Comparison of ENCODE assay signal across 43 mouse cellular contexts in genomic region chr2:89132954-89133353, GRCm38 (mm10). TPM values are rescaled to one million over a fixed set of nuclear protein-coding genes. Genes with fewer than 3 reads are reported as not detected.
"Had no signal": no experiment of that assay in that cellular context is flagged by ENCODE, and none has a peak within 500 bp of the region (broad histone marks: within the 10 kb centered on the region; RNA-seq: fewer than 3 reads in every experiment).

Gene Olfr1222, minus strand, starts transcription at chr2:89133054.

- ATAC-seq: hindbrain, embryonic 16.5 days; hindbrain, postnatal 0 days; inflammation-experienced regulatory T-cells, adult 6 months; intestine, embryonic 15.5 days; intestine, embryonic 16.5 days; intestine, postnatal 0 days had no signal

- H3K9me3 ChIP-seq: heart, embryonic 12.5 days; heart, embryonic 13.5 days; heart, embryonic 15.5 days; hindbrain, embryonic 10.5 days; hindbrain, embryonic 12.5 days; hindbrain, embryonic 13.5 days; hindbrain, embryonic 15.5 days; intestine, embryonic 15.5 days; kidney, embryonic 15.5 days had no signal

- H3K4me1 ChIP-seq: heart, embryonic 12.5 days; heart, embryonic 13.5 days; heart, embryonic 15.5 days; hindbrain, embryonic 10.5 days; hindbrain, embryonic 12.5 days; hindbrain, embryonic 13.5 days; hindbrain, embryonic 15.5 days; intestine, embryonic 15.5 days; kidney, embryonic 15.5 days had no signal

- H3K36me3 ChIP-seq: heart, embryonic 12.5 days; heart, embryonic 13.5 days; heart, embryonic 15.5 days; hindbrain, embryonic 10.5 days; hindbrain, embryonic 12.5 days; hindbrain, embryonic 13.5 days; hindbrain, embryonic 15.5 days; intestine, embryonic 15.5 days; kidney, embryonic 15.5 days had no signal

- H3K4me2 ChIP-seq: heart, embryonic 11.5 days; heart, embryonic 12.5 days; heart, embryonic 13.5 days; heart, embryonic 15.5 days; hindbrain, embryonic 12.5 days; hindbrain, embryonic 13.5 days; hindbrain, embryonic 14.5 days; hindbrain, embryonic 15.5 days; intestine, embryonic 15.5 days; kidney, embryonic 15.5 days had no signal

- H3K4me3 ChIP-seq: heart, embryonic 12.5 days; heart, embryonic 13.5 days; heart, embryonic 15.5 days; hindbrain, embryonic 10.5 days; hindbrain, embryonic 12.5 days; hindbrain, embryonic 13.5 days; hindbrain, embryonic 15.5 days; intestine, embryonic 15.5 days; kidney, embryonic 15.5 days; layer of hippocampus, adult 2 months; left cerebral cortex, adult 2 months had no signal

- DNase-seq: heart, postnatal 10 days; heart, postnatal 14 days; heart, postnatal 36 days; heart, postnatal 4 days; kidney, adult 11 months; kidney, adult 18-20 months; kidney, adult 2 months; kidney, adult 8-10 months; kidney, adult 9 months; kidney, postnatal 10 days; kidney, postnatal 14 days; kidney, postnatal 25 days; kidney, postnatal 36 days; kidney, postnatal 4 days; layer of hippocampus, adult 9-11 months; layer of hippocampus, postnatal 36 days had no signal

- H3K9ac ChIP-seq: heart, embryonic 12.5 days; heart, embryonic 13.5 days; heart, embryonic 15.5 days; hindbrain, embryonic 12.5 days; hindbrain, embryonic 13.5 days; hindbrain, embryonic 14.5 days; hindbrain, embryonic 15.5 days; intestine, embryonic 15.5 days; kidney, embryonic 15.5 days had no signal

- H3K27me3 ChIP-seq: heart, embryonic 12.5 days; heart, embryonic 13.5 days; heart, embryonic 15.5 days; hindbrain, embryonic 12.5 days; hindbrain, embryonic 13.5 days; hindbrain, embryonic 15.5 days; intestine, embryonic 15.5 days; kidney, embryonic 15.5 days had no signal

- H3K27ac ChIP-seq: heart, embryonic 13.5 days; heart, embryonic 15.5 days; hindbrain, embryonic 10.5 days; hindbrain, embryonic 12.5 days; hindbrain, embryonic 13.5 days; hindbrain, embryonic 14.5 days; hindbrain, embryonic 15.5 days; hindbrain, postnatal 0 days; intestine, embryonic 15.5 days; kidney, embryonic 15.5 days; kidney, postnatal 0 days; layer of hippocampus, adult 2 months; left cerebral cortex, adult 2 months had no signal

RNA-seq across cellular contexts. Expression of gene Olfr1222, which starts in this region (rescaled TPM):
- polyA plus RNA-seq: heart, embryonic 11.5 days; heart, embryonic 12.5 days; heart, embryonic 13.5 days; heart, embryonic 14.5 days; heart, embryonic 15.5 days; heart, embryonic 16.5 days; heart, postnatal 0 days; hindbrain, embryonic 10.5 days; hindbrain, embryonic 11.5 days; hindbrain, embryonic 12.5 days; hindbrain, embryonic 13.5 days; hindbrain, embryonic 14.5 days; hindbrain, embryonic 15.5 days; hindbrain, embryonic 16.5 days; hindbrain, postnatal 0 days; inflammation-experienced regulatory T-cells, adult 6 months; intestine, embryonic 14.5 days; intestine, embryonic 15.5 days; intestine, embryonic 16.5 days; intestine, postnatal 0 days; kidney, adult 2 months; kidney, embryonic 14.5 days; kidney, embryonic 15.5 days; kidney, embryonic 16.5 days; kidney, postnatal 0 days; large intestine, adult 2 months had no signal
